25 mouse cellular contexts compared by ENCODE assay signal in the genomic region with DNA sequence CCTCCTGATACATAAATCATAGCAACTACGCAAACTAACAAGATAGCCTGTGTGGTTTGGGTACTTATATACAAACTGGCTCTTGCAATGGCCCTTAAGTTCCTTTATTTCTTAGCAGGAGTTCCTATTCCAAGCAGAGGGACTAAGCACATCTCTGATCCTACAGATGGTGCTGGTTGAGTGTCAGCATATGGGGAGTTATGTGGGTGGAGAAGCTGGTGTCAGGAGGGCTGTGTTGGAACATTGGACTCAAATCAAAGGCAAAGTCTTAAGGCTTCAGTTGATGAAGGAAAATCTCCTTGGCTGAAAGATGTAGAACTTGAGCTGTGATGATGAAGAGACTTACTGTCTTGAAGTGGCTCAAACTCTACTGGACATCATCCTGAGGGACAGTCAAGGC.
A peak's percentile ranks its signal among the peaks of the same experiment; 100 is the strongest.
DNase-seq lines count a peak whose midpoint lies in the region; TF ChIP-seq lines count a peak whose summit lies in the region.
"Had no signal": no experiment of that assay in that cellular context is flagged by ENCODE, and none has a peak within 500 bp of the region (broad histone marks: within the 10 kb centered on the region; RNA-seq: fewer than 3 reads in every experiment).

No protein-coding gene starts in this region.

- intact Hi-C loops in left cerebral cortex, postnatal 4 days (cut with DNase I): no loop called here

- H3K27ac ChIP-seq in kidney, adult 2 months (ENCODE audit: insufficient read depth, low read depth, low read length): no peak overlapping the region
- H3K27ac ChIP-seq: forebrain, embryonic 13.5 days; heart, embryonic 10.5 days; heart, embryonic 15.5 days; kidney, postnatal 0 days; limb, embryonic 15.5 days; liver, embryonic 13.5 days; macrophage; midbrain, embryonic 13.5 days had no signal

- TF ChIP-seq CTCF in kidney, adult 2 months (conservative IDR thresholded peaks at IDR 0.05; ENCODE audit: insufficient read depth, insufficient read length, low read depth, low read length): no peak

- H3K36me3 ChIP-seq in kidney, adult 2 months (ENCODE audit: control insufficient read depth, insufficient read depth, low read length): no peaks in the 10 kb centered on the region
- H3K36me3 ChIP-seq: G1E; heart, embryonic 10.5 days; heart, embryonic 15.5 days; limb, embryonic 15.5 days; liver, embryonic 13.5 days; midbrain, embryonic 13.5 days had no signal

- H3K4me3 ChIP-seq in kidney, adult 2 months (ENCODE audit: insufficient read depth, low read depth, low read length): no peak overlapping the region
- H3K4me3 ChIP-seq: forebrain, embryonic 13.5 days; heart, embryonic 10.5 days; heart, embryonic 15.5 days; limb, embryonic 15.5 days; liver, embryonic 13.5 days; midbrain, embryonic 13.5 days had no signal

- H3K27me3 ChIP-seq in kidney, adult 2 months (replicated peaks; ENCODE audit: control insufficient read depth, insufficient read depth, low read length): no peaks in the 10 kb centered on the region
- H3K27me3 ChIP-seq: forebrain, embryonic 13.5 days; heart, embryonic 15.5 days; limb, embryonic 15.5 days; liver, embryonic 13.5 days; midbrain, embryonic 13.5 days had no signal

- WGBS in kidney, adult 2 months: 91% methylated on average over 1 of the region's 1 CpGs

- TF ChIP-seq POLR2A in kidney, adult 2 months (IDR thresholded peaks at IDR 0.05; ENCODE audit: low read depth, low read length): no peak

- DNase-seq in frontal cortex, adult 2 months (ENCODE audit: extremely low spot score in 1 of 2, low spot score in 1 of 2): peak; percentile 74 to 76
- no peak for DNase-seq in frontal cortex, postnatal 10 days (ENCODE audit: low spot score in 2 of 2)
- DNase-seq in left cerebral cortex, adult 11 months (ENCODE audit: low spot score): peak; percentile 45
- DNase-seq in left cerebral cortex, postnatal 4 days: no peak
- peak; percentile 49 to 58 for DNase-seq in layer of hippocampus, adult 8-10 months (ENCODE audit: low spot score in 2 of 2)
- peak; percentile 42 for DNase-seq in right cerebral cortex, postnatal 25 days
- DNase-seq in embryo, embryonic 10 days (ENCODE audit: low spot score): no peak
- DNase-seq in kidney, adult 2 months: no peak
- DNase-seq: adrenal gland, adult 8-10 months; cerebellum, adult 8-10 months; cerebellum, postnatal 25 days; gastrocnemius, postnatal 14 days; heart, adult 11 months; kidney, adult 18-20 months; liver, embryonic 13.5 days; lung, adult 18-20 months; thymus, postnatal 14 days had no signal

- H3K4me1 ChIP-seq in kidney, adult 2 months (ENCODE audit: control insufficient read depth, insufficient read depth, low read length): no peaks in the 10 kb centered on the region
- H3K4me1 ChIP-seq: forebrain, embryonic 13.5 days; heart, embryonic 10.5 days; heart, embryonic 15.5 days; limb, embryonic 15.5 days; liver, embryonic 13.5 days; midbrain, embryonic 13.5 days had no signal

Comparison
In these comparisons a context has a peak if more than half of its experiments do, and no peak if none do; other contexts are left out.
1. DNase-seq: peak in frontal cortex, adult 2 months (2 of 2), left cerebral cortex, adult 11 months (single experiment), layer of hippocampus, adult 8-10 months (2 of 2) and right cerebral cortex, postnatal 25 days (single experiment); none in frontal cortex, postnatal 10 days (0 of 2), left cerebral cortex, postnatal 4 days (single experiment), embryo, embryonic 10 days (single experiment) and kidney, adult 2 months (single experiment).